Mouse (Mus musculus) lung, postnatal 4 days (tissue): ENCODE measurements around the gene Acbd5.

Experiments used
- DNase-seq, 2 experiments: peaks; one replicate each; pipeline ENCODE4 v3.0.0; 2021

Acbd5 gene

DNA sequence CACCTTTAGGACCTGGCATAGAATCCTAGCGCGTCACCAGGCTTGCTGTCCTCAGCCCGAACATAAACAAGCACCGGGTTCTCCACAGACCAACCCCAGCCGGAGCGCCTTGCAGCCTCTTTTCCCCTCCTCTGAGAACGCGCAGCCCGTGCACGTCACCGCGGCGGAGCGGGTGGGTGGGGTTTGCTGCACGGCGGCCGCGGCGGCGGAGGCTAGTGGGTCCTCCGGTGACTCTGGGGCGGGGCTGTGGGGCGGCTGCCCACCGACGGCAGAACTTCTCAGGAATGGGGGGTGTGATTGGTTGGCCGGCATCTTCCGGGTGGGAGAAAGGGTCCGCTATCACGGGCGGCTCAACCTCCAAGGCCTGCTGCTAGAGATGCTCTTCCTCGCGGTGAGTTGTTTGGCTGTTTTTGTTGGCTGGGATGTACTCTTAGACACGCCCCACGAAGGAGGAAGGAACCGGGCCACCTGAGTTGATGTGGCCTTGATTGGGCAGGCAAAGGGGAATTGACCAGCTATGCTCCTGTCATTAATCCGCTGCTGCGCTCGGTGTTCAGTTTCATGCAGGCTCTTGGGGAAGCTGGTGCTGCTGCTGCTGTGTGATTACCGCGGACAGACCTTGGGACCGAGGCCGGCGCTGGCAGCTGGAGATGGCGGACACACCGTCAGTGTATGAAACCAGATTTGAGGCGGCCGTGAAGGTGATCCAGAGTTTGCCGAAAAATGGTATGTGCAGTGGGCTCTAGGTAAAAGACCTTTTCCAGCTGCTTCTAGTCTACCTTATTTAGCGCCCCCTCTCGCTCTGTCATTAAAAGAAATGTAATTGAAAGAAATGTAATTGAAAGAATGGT lies 1.2 kb downstream of the Acbd5 start:
- peak; percentile 95 to 96 for DNase-seq

DNA sequence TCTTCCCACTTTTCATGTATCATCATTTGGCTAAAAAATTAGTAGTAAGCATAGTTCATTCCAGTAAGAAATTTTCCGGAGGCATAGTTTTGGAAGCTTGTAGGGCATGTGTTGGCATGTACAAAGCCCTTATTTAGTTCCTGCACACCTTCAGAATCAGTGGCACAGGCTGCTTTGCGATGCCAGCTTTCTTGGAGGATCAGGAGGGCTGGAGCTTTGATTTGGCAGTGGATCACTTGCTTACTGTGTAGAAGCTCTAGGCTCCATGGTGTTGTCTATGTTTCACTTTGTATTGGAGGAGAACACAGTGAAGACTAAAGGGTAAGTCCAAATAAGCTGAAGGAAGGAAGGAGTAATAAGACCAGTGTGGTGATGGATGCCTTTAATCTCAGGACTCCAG lies 2.5 kb downstream of the Acbd5 start:
- no peak for DNase-seq

DNA sequence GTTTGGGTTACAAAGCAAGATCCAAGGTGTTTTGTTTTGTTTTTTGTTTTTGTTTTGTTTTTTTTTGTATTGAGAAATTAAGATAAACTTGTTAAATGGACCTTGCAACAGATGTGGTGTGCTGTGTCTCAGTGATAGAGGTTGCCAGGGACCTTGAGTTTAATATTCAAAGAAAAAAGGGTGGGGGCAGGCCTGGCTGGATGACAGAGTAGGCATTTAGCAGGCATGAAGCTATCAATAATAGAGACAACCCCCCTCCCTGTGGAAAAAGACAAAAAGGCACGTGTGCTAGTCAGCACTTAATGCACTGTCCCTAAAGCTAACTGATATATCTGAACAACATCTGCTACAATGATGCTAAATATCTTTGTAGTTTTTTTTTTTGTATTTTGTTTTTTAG lies 3.4 kb downstream of the Acbd5 start:
- no peak for DNase-seq

DNA sequence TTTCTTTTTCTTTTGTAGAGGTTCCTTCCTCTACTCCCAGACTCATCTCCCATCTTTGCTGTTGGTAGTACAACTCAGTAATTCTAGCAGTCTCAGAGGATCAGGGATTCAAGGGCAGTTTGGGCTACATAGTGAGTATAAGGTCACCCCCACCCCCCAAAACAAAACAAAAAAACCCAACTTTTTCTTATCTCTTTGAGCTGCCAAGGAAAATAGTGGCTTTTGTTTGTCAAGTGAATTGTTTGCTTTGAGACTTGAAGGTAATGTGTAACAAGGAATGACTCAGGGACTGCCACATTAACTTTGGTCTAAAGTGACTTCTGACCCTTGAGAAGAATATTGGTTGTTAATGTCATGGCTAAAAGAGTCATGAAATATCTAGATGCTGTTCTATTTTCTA lies 7.9 kb downstream of the Acbd5 start:
- DNase-seq, result no peak

DNA sequence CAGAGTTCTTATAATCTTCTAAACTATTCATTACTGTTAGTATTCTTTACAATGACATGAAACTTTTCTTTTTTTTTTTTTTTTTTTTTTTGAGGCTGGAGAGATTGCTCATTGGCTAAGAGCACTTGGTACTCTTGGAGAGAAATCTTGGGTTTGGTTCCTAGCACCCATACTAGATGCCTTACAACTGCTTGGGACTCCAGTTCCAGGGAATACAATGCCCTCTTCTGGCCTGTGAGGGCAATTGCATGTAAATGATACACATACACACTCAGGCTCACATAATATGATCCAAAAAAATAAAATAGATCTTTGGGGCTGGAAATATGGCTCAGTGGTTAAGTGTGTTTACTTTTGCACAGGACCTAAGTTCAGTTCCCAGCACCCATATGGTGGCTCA lies 8.8 kb downstream of the Acbd5 start:
- no peak for DNase-seq

DNA sequence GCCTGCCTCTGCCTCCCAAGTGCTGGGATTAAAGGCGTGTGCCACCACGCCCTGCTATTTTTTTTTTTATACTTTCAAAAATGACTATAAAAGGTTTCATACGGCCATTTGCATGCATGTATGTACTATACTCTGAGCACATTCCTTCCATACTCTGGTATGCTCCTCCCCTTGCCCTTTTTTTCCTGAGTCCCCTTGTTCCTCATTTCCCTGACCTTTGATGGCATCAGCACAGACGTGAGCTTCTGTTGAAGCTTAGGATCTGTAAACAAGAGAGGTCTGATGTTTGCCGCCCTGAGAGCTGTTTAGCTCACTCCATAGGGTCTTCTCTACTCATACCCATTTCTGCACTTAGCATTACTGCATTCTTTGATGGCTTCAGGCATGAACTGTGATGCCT lies 9.7 kb downstream of the Acbd5 start:
- no peak for DNase-seq

GRCm38 (mm10) chr2:23078588-23078987 lies 10.6 kb downstream of the Acbd5 start:
- no peak for DNase-seq

DNA sequence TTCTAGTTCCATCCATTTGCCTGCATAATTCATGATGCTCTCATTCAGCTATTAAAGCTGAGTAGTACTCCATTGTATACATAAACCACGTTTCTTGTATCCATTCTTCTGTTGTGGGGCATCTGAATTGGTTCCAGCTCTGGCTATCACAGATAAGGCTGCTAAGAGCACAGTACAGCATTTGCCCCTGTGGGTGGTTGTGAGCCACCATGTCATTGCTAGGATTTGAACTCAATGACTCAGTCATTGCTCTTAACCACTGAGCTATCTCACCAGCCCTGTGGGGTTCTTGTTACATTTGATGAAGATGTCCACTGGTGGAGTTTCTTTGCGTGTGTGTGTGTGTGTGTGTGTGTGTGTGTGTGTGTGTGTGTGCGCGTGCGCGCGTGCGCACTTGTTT lies 16.6 kb downstream of the Acbd5 start:
- no peak for DNase-seq

- peak in 1 of 2 experiments; percentile 39 for DNase-seq
Observed at GRCm38 (mm10) chr2:23092216-23092615, 24.2 kb downstream of the Acbd5 start.

GRCm38 (mm10) chr2:23097028-23097427 lies 29.1 kb downstream of the Acbd5 start:
- no peak for DNase-seq

GRCm38 (mm10) chr2:23102266-23102665 lies 34.3 kb downstream of the Acbd5 start:
- DNase-seq, result no peak

DNA sequence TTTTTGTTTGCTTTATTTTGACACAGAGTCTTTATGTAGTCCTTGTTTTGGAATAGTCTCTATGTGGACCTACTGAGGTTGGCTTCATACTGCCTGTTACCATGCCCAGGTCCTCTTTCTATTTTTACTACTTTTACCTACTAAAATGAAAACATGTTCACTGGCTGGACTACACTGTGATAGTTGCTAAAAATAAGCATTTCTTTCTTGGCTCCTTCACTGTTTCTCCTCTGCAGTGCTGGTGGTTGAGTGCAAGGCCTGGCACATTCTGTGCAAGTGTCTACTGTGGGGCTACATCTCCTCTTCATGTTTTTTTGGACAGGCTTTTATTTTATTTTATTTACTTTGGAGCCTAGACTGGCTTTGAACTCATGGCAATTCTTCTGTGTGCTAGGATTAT lies 51.6 kb downstream of the Acbd5 start:
- no peak for DNase-seq

GRCm38 (mm10) chr2:23155199-23155621 lies 87.2 kb downstream of the Acbd5 start:
- DNase-seq, result no peak

DNA sequence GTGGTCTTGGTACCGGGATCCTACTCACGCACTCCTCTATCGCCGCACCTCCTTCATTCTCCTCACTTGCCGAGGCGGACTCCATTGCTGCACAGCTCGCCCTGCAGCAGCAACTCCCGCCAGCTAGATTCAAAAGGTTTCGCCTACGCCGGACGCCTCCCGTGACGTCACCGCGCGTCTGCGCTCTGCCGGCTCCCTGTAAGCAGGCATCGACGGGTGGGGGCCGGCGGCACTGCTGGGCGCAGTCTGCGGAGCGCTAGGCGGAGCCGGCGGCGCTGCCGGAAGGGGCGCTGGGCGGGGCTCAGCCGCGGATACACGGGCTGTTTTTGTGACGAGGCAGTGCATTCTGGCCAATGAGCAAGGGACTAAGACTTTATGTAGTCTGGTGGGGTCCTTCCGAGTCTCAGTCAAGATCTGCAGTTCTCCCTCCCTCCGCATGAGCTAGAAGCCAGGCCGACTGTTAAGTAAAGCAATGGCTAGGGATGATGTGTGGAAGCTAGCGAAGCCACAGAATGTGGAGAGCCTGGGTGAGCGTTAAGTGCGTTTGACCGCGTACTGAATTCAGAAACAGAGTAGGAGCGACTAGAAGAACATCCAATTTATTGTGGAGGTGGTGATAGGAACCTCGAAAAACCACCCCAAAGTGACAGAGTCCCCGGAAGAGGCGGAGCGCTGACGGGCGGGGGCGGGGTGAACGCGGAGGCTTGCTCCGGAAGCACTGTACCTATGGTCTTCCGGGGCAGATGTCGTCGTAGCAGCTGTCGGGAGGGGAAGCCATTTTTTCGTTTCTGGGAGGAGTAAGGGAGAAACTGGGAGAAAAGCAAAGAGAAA lies 88.0 kb downstream of the Acbd5 start, which contains the start of the genes Mastl and Yme1l1:
TSS of gene Mastl (minus strand) at position 248 of the 831 bp plus-strand sequence.
TSS of gene Yme1l1 (plus strand) at position 593 of the 831 bp plus-strand sequence.
- peak; percentile 98 to 100 for DNase-seq

- DNase-seq, result no peak
Observed at GRCm38 (mm10) chr2:23156608-23157081, 88.7 kb downstream of the Acbd5 start.
